Mouse (Mus musculus): ENCODE data around the gene Aff1.

Gene Aff1

DNA sequence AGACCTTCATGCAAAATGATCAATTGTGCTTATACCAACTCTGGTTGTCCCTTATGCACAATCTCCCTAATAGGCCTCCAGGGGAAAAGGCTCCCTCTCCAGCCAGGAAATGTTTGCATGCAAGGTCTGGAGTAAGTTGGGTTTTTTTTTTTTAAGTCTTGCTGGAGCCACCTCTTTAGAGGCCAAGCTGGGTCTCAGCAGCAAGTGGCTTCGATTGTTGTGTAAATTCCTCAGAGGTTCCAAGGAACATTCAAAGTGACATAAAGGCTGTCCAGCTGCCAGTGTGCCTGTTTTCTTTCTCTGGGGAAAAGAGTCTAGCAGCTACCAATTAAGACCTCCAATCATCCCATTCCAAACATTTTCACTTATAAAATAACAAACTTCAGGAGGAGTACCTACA, 206.1 kb downstream of the Aff1 start:
- DNase-seq (ENCODE audit: low read depth in 1 of 2, low spot score in 2 of 2), result no peak
